Mouse (Mus musculus): ENCODE results near the gene Def6.

GRCm38 (mm10) chr17:28235982-28236635 lies 28.5 kb downstream of the Def6 start:
- TF ChIP-seq CTCF (IDR thresholded peaks at IDR 0.05; ENCODE audit: control insufficient read depth, insufficient read depth, insufficient replicate concordance, low read depth, low read length) (no peak), POLR2A (IDR thresholded peaks at IDR 0.05; ENCODE audit: control insufficient read depth, low read depth, low read length) (no peak)

Data from testis, adult 2 months (tissue).